Mouse (Mus musculus): ENCODE results near the gene Igfals. TPM values are rescaled to one million over a fixed set of nuclear protein-coding genes. Genes with fewer than 3 reads are reported as not detected.

The Igfals gene
- polyA plus RNA-seq, 1 experiment from 2014 or later: 6.2 TPM

GRCm38 (mm10) chr17:24844525-24844924 is 21.3 kb upstream of the Igfals start:
- H3K9me3 ChIP-seq (ENCODE audit: control insufficient read depth, low read length): no peaks in the 10 kb centered on the region
- no peaks in the 10 kb centered on the region for H3K36me3 ChIP-seq (ENCODE audit: control insufficient read depth, insufficient read depth, low read length)
- peak; percentile 75 for ATAC-seq
- WGBS: 37% methylated on average over 9 of the region's 9 CpGs
- H3K9ac ChIP-seq (ENCODE audit: low read depth, low read length): peak overlapping the region; percentile 7; the same call in 1 of the 2 replicates
- H3K4me3 ChIP-seq (ENCODE audit: low read length): no peak overlapping the region
- no peaks in the 10 kb centered on the region for H3K27me3 ChIP-seq (replicated peaks; ENCODE audit: control insufficient read depth, insufficient read depth, low read length)
- peak overlapping the region; percentile 20 for H3K4me2 ChIP-seq (ENCODE audit: low read depth, low read length)
- H3K4me1 ChIP-seq (ENCODE audit: control insufficient read depth, insufficient read depth, low read length): peaks cover 5% of the 10 kb centered on the region; the same call in 1 of the 2 replicates
- H3K27ac ChIP-seq (ENCODE audit: low read length): peak overlapping the region; percentile 75

- no peak overlapping the region for H3K4me3 ChIP-seq (ENCODE audit: low read length)
- no peak for ATAC-seq
- 78% methylated on average over 1 of the region's 1 CpGs for WGBS
- no peaks in the 10 kb centered on the region for H3K9me3 ChIP-seq (ENCODE audit: control insufficient read depth, low read length)
- no peaks in the 10 kb centered on the region; the same call in 1 of the 2 replicates for H3K27me3 ChIP-seq (replicated peaks; ENCODE audit: control insufficient read depth, insufficient read depth, low read length)
- H3K4me2 ChIP-seq (ENCODE audit: low read depth, low read length): no peak overlapping the region
- peaks cover 14% of the 10 kb centered on the region for H3K4me1 ChIP-seq (ENCODE audit: control insufficient read depth, insufficient read depth, low read length)
- H3K9ac ChIP-seq (ENCODE audit: low read depth, low read length): no peak overlapping the region
- no peaks in the 10 kb centered on the region for H3K36me3 ChIP-seq (ENCODE audit: control insufficient read depth, insufficient read depth, low read length)
- no peak overlapping the region for H3K27ac ChIP-seq (ENCODE audit: low read length)
Measured at GRCm38 (mm10) chr17:24847386-24847785, 18.4 kb upstream of the Igfals start.

DNA sequence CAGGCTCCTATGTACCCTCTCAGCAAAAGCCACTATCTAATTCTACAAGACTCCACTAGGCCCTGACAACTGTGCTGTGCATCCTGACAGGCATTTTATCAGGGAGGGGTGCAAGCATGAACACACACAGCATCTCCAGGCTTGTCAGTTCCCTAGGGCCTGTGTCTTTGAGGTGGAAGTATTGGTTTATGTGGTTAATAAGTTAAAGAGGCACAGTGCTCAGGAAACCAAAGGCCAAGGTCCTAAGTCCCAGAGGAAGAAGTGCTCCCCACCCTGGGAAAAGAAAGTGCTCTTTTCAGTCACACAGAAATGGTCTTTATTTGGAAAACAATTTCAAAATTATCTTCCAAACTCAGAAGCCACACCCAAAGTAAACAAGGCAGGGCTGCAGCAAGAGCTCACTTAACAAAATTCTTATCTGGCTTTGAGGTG is 17.2 kb upstream of the Igfals start:
- Histone ChIP-seq H3K4me2 (ENCODE audit: low read depth, low read length) (peak overlapping the region; percentile 56), H3K27ac (ENCODE audit: low read length) (peak overlapping the region; percentile 72), H3K36me3 (ENCODE audit: control insufficient read depth, insufficient read depth, low read length) (peaks cover 3% of the 10 kb centered on the region; the same call in 1 of the 2 replicates), H3K9me3 (ENCODE audit: control insufficient read depth, low read length) (no peaks in the 10 kb centered on the region), H3K9ac (ENCODE audit: low read depth, low read length) (peak overlapping the region; percentile 39; the same call in 1 of the 2 replicates), H3K4me1 (ENCODE audit: control insufficient read depth, insufficient read depth, low read length) (peaks cover 14% of the 10 kb centered on the region), H3K4me3 (ENCODE audit: low read length) (peak overlapping the region; percentile 42), H3K27me3 (replicated peaks; ENCODE audit: control insufficient read depth, insufficient read depth, low read length) (no peaks in the 10 kb centered on the region; the same call in 1 of the 2 replicates)
- ATAC-seq: peak; percentile 7; the same call in 1 of the 2 replicates

DNA sequence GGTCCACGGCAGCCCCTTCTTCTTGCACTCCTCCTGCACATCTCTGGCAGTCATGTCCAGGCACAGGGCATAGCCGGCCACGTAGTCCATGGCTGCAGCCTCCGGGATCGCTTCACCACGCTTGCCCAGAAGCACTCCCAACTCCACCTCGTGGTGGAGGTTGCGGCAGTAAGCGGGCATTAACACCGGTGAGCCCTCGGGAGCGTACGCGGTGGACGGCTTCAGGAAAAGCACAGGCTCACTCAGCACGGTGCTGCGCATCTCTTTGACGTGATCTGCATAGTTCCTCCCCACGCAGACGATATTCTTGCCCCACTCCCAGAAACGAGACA is 16.1 kb upstream of the Igfals start:
- H3K36me3 ChIP-seq (ENCODE audit: control insufficient read depth, insufficient read depth, low read length): peaks cover 3% of the 10 kb centered on the region; the same call in 1 of the 2 replicates
- H3K27ac ChIP-seq (ENCODE audit: low read length): peak overlapping the region; percentile 97
- under 1% methylated on average over 21 of the region's 21 CpGs for WGBS
- ATAC-seq: peak; percentile 50; the same call in 1 of the 2 replicates
- no peaks in the 10 kb centered on the region for H3K9me3 ChIP-seq (ENCODE audit: control insufficient read depth, low read length)
- H3K4me3 ChIP-seq (ENCODE audit: low read length): peak overlapping the region; percentile 98
- no peaks in the 10 kb centered on the region; the same call in 1 of the 2 replicates for H3K27me3 ChIP-seq (replicated peaks; ENCODE audit: control insufficient read depth, insufficient read depth, low read length)
- H3K4me2 ChIP-seq (ENCODE audit: low read depth, low read length): peak overlapping the region; percentile 72
- peak overlapping the region; percentile 92 for H3K9ac ChIP-seq (ENCODE audit: low read depth, low read length)
- peaks cover 14% of the 10 kb centered on the region for H3K4me1 ChIP-seq (ENCODE audit: control insufficient read depth, insufficient read depth, low read length)

DNA sequence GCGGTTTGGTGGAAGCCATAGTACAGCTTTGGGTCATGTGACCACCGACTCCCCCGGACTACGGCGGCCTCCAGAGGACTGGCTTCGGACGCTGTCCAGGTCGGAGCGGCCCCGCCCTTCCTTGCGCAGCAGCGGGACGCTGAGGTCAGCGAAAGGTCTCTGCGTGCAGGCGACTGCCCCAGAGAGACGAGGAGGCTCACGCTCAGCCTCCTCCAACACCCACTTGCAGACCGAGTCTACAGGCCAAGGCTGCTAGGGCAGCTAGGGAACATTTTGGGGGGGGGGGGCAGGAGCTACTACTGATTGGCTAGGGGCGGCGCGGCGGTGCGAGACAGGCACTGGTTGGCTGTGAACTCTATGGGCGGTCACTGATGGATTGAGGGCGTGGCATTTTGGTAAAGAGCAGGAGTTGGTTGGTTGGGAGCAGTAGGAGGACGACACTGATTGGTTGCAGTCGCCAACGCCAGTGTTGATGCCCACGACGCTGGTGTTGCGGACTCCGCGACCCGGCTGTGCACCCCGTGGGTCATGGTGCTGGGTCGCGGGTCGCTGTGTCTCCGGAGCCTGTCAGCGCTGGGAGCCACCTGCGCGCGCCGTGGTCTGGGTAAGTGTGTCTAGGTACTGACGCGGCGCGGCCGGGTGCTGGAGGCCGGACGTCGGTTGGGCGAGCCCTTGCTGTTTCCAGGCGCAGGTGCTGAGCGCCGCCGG is 15.6 kb upstream of the Igfals start, which contains the start of gene Fahd1:
TSS of gene Fahd1 (minus strand) at position 300 of the 708 bp plus-strand sequence.
- Histone ChIP-seq H3K4me1 (ENCODE audit: control insufficient read depth, insufficient read depth, low read length) (peaks cover 14% of the 10 kb centered on the region), H3K36me3 (ENCODE audit: control insufficient read depth, insufficient read depth, low read length) (peaks cover 3% of the 10 kb centered on the region; the same call in 1 of the 2 replicates), H3K4me3 (ENCODE audit: low read length) (peak within 1 kb of the TSS; percentile 98), H3K4me2 (ENCODE audit: low read depth, low read length) (peak within 1 kb of the TSS; percentile 84), H3K9me3 (ENCODE audit: control insufficient read depth, low read length) (no peaks in the 10 kb centered on the region), H3K27me3 (replicated peaks; ENCODE audit: control insufficient read depth, insufficient read depth, low read length) (no peaks in the 10 kb centered on the region; the same call in 1 of the 2 replicates), H3K9ac (ENCODE audit: low read depth, low read length) (peak within 1 kb of the TSS; percentile 92), H3K27ac (ENCODE audit: low read length) (peak within 1 kb of the TSS; percentile 97)
- WGBS: under 1% methylated on average over 58 of the region's 58 CpGs
- peak; percentile 98 for ATAC-seq

DNA sequence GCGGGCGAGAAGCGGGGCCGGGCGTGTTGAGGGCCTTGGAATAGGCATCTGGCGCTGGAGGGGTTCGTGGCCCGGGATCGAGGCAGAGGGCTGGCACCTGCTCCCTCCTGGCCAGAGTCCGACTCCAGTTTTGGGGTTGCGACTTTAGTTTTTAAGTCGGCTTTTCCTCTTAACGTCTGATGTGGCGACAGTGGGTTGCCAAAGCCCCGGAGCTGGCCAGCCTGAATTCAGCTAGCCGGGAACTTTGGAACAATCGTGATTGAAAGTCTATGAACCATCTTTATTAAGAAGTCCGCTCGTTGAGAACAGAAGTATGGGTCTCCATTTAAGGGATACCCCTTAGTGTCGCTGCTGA is 15.0 kb upstream of the Igfals start:
- peaks cover 3% of the 10 kb centered on the region; the same call in 1 of the 2 replicates for H3K36me3 ChIP-seq (ENCODE audit: control insufficient read depth, insufficient read depth, low read length)
- WGBS: under 1% methylated on average over 20 of the region's 20 CpGs
- H3K27ac ChIP-seq (ENCODE audit: low read length): peak overlapping the region; percentile 68; the same call in 1 of the 2 replicates
- peak overlapping the region; percentile 92 for H3K9ac ChIP-seq (ENCODE audit: low read depth, low read length)
- peaks cover 14% of the 10 kb centered on the region for H3K4me1 ChIP-seq (ENCODE audit: control insufficient read depth, insufficient read depth, low read length)
- H3K9me3 ChIP-seq (ENCODE audit: control insufficient read depth, low read length): no peaks in the 10 kb centered on the region
- H3K27me3 ChIP-seq (replicated peaks; ENCODE audit: control insufficient read depth, insufficient read depth, low read length): no peaks in the 10 kb centered on the region; the same call in 1 of the 2 replicates
- ATAC-seq: no peak
- peak overlapping the region; percentile 98 for H3K4me3 ChIP-seq (ENCODE audit: low read length)
- H3K4me2 ChIP-seq (ENCODE audit: low read depth, low read length): peak overlapping the region; percentile 84

GRCm38 (mm10) chr17:24851381-24852125 is 14.2 kb upstream of the Igfals start:
- peak overlapping the region; percentile 92 for H3K9ac ChIP-seq (ENCODE audit: low read depth, low read length)
- H3K36me3 ChIP-seq (ENCODE audit: control insufficient read depth, insufficient read depth, low read length): peaks cover 3% of the 10 kb centered on the region; the same call in 1 of the 2 replicates
- ATAC-seq: no peak
- no peaks in the 10 kb centered on the region; the same call in 1 of the 2 replicates for H3K27me3 ChIP-seq (replicated peaks; ENCODE audit: control insufficient read depth, insufficient read depth, low read length)
- H3K27ac ChIP-seq (ENCODE audit: low read length): no peak overlapping the region
- H3K9me3 ChIP-seq (ENCODE audit: control insufficient read depth, low read length): no peaks in the 10 kb centered on the region
- peak overlapping the region; percentile 98 for H3K4me3 ChIP-seq (ENCODE audit: low read length)
- H3K4me2 ChIP-seq (ENCODE audit: low read depth, low read length): peak overlapping the region; percentile 84
- 78% methylated on average over 10 of the region's 10 CpGs for WGBS
- H3K4me1 ChIP-seq (ENCODE audit: control insufficient read depth, insufficient read depth, low read length): peaks cover 14% of the 10 kb centered on the region

- Histone ChIP-seq H3K27me3 (replicated peaks; ENCODE audit: control insufficient read depth, insufficient read depth, low read length) (no peaks in the 10 kb centered on the region; the same call in 1 of the 2 replicates), H3K4me1 (ENCODE audit: control insufficient read depth, insufficient read depth, low read length) (peaks cover 8% of the 10 kb centered on the region), H3K4me3 (ENCODE audit: low read length) (no peak overlapping the region), H3K36me3 (ENCODE audit: control insufficient read depth, insufficient read depth, low read length) (peaks cover 3% of the 10 kb centered on the region; the same call in 1 of the 2 replicates), H3K27ac (ENCODE audit: low read length) (no peak overlapping the region), H3K9me3 (ENCODE audit: control insufficient read depth, low read length) (no peaks in the 10 kb centered on the region), H3K4me2 (ENCODE audit: low read depth, low read length) (no peak overlapping the region), H3K9ac (ENCODE audit: low read depth, low read length) (no peak overlapping the region)
- WGBS: 81% methylated on average over 3 of the region's 3 CpGs
- no peak for ATAC-seq
Measured at GRCm38 (mm10) chr17:24855838-24856464, 9.8 kb upstream of the Igfals start.

DNA sequence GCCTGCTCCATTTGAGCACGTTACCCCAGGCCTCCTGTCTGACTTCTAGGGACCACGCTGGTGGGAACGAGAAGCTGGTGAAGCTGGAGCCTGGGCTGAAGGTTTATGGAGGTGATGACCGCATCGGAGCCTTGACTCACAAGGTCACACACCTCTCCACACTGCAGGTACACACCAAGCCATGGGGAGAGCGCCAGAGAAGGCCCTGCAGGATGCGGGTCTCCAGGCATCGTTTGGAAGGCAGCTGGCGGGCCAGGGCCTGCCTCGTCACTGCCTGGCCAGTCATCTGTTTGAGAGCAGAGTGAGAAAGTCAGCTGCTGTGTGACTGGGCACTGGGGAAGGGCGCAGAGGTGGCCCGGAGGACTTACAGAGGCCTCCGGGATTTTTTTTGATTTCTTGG is 9.2 kb upstream of the Igfals start:
- Histone ChIP-seq H3K27ac (ENCODE audit: low read length) (no peak overlapping the region), H3K9me3 (ENCODE audit: control insufficient read depth, low read length) (no peaks in the 10 kb centered on the region), H3K4me2 (ENCODE audit: low read depth, low read length) (no peak overlapping the region), H3K9ac (ENCODE audit: low read depth, low read length) (no peak overlapping the region), H3K27me3 (replicated peaks; ENCODE audit: control insufficient read depth, insufficient read depth, low read length) (no peaks in the 10 kb centered on the region; the same call in 1 of the 2 replicates), H3K4me3 (ENCODE audit: low read length) (no peak overlapping the region), H3K4me1 (ENCODE audit: control insufficient read depth, insufficient read depth, low read length) (peaks cover 2% of the 10 kb centered on the region), H3K36me3 (ENCODE audit: control insufficient read depth, insufficient read depth, low read length) (peaks cover 6% of the 10 kb centered on the region; the same call in 1 of the 2 replicates)
- no peak for ATAC-seq
- WGBS: 92% methylated on average over 13 of the region's 13 CpGs

Data from intestine, embryonic 16.5 days (tissue).